Comparison of ENCODE assay signal across 1 mouse cellular context in genomic region chr17:80091879-80092549, GRCm38 (mm10).
A peak's percentile ranks its signal among the peaks of the same experiment; 100 is the strongest.
TF ChIP-seq lines count a peak whose summit lies in the region.

No protein-coding gene starts in this region.

TF ChIP-seq in MEL, 35 proteins besides CTCF, POLR2A, EP300 and RAD21:
- peak; percentile 65 for TF ChIP-seq ZNF384 (IDR thresholded peaks at IDR 0.05; ENCODE audit: low read depth, low read length)
- no peak for TF ChIP-seq MXI1 (IDR thresholded peaks at IDR 0.05; ENCODE audit: low read depth, low read length)
